Mouse (Mus musculus): ENCODE results near the gene Nuak2.
A peak's percentile ranks its signal among the peaks of the same experiment; 100 is the strongest.
"Not testable (repeated sequence)": the region's sequence is repeated elsewhere in the genome, so short reads cannot be mapped to it uniquely, and the experiment has no call there.

The Nuak2 gene

GRCm38 (mm10) chr1:132315889-132316624 is at the start of gene Nuak2:
Gene Nuak2, plus strand, starts transcription at chr1:132316126.
- DNase-seq (ENCODE audit: low spot score): peak; percentile 94

- DNase-seq (ENCODE audit: low spot score): no peak
Measured at GRCm38 (mm10) chr1:132266791-132267557, 49.0 kb upstream of the Nuak2 start.

GRCm38 (mm10) chr1:132267959-132268358 is 48.0 kb upstream of the Nuak2 start:
- no peak for DNase-seq (ENCODE audit: low spot score)

GRCm38 (mm10) chr1:132268418-132269060 is 47.4 kb upstream of the Nuak2 start:
- DNase-seq (ENCODE audit: low spot score): no peak

- no peak for DNase-seq (ENCODE audit: low spot score)
Measured at GRCm38 (mm10) chr1:132271237-132271636, 44.7 kb upstream of the Nuak2 start.

GRCm38 (mm10) chr1:132276694-132277093 is 39.2 kb upstream of the Nuak2 start:
- DNase-seq (ENCODE audit: low spot score): no peak

- no peak for DNase-seq (ENCODE audit: low spot score)
Measured at GRCm38 (mm10) chr1:132277124-132277523, 38.8 kb upstream of the Nuak2 start.

- DNase-seq (ENCODE audit: low spot score): not testable (repeated sequence)
Measured at GRCm38 (mm10) chr1:132280636-132281035, 35.3 kb upstream of the Nuak2 start.

GRCm38 (mm10) chr1:132281523-132282176 is 34.3 kb upstream of the Nuak2 start:
- peak; percentile 77 for DNase-seq (ENCODE audit: low spot score)

GRCm38 (mm10) chr1:132282177-132282536 is 33.8 kb upstream of the Nuak2 start:
- DNase-seq (ENCODE audit: low spot score): no peak

GRCm38 (mm10) chr1:132283018-132283417 is 32.9 kb upstream of the Nuak2 start:
- peak; percentile 68 for DNase-seq (ENCODE audit: low spot score)

- DNase-seq (ENCODE audit: low spot score): no peak
Measured at GRCm38 (mm10) chr1:132286735-132287134, 29.2 kb upstream of the Nuak2 start.

GRCm38 (mm10) chr1:132287445-132287844 is 28.5 kb upstream of the Nuak2 start:
- DNase-seq (ENCODE audit: low spot score): peak; percentile 41

GRCm38 (mm10) chr1:132287991-132288451 is 27.9 kb upstream of the Nuak2 start:
- DNase-seq (ENCODE audit: low spot score): peak; percentile 82

GRCm38 (mm10) chr1:132289965-132290364 is 26.0 kb upstream of the Nuak2 start:
- DNase-seq (ENCODE audit: low spot score): peak; percentile 68

GRCm38 (mm10) chr1:132290921-132291675 is 24.8 kb upstream of the Nuak2 start:
- peak; percentile 66 for DNase-seq (ENCODE audit: low spot score)

- DNase-seq (ENCODE audit: low spot score): peak; percentile 62
Measured at GRCm38 (mm10) chr1:132291706-132292105, 24.2 kb upstream of the Nuak2 start.

- peak; percentile 79 for DNase-seq (ENCODE audit: low spot score)
Measured at GRCm38 (mm10) chr1:132292318-132293129, 23.4 kb upstream of the Nuak2 start.

- DNase-seq (ENCODE audit: low spot score): no peak
Measured at GRCm38 (mm10) chr1:132295506-132295905, 20.4 kb upstream of the Nuak2 start.

GRCm38 (mm10) chr1:132296051-132296450 is 19.9 kb upstream of the Nuak2 start:
- DNase-seq (ENCODE audit: low spot score): no peak

GRCm38 (mm10) chr1:132298425-132298800 is 17.5 kb upstream of the Nuak2 start, which contains the start of gene Klhdc8a:
Gene Klhdc8a, plus strand, starts transcription at chr1:132298626.
- DNase-seq (ENCODE audit: low spot score): peak; percentile 66

Measured in retina, embryonic 14.5 days (tissue).